Mouse (Mus musculus) thymus, adult 2 months (tissue): Measurements from ENCODE around the gene Olfr605.

ENCODE experiments used
- CTCF ChIP-seq: fragments of 200-500 bp; IDR thresholded peaks from 2 replicates; pipeline ENCODE4 v1.5.1; 2012; ENCODE audit warnings: mild to moderate bottlenecking, control low read depth, low read length, moderate library complexity, borderline replicate concordance; ENCODE audit not compliant: control insufficient read depth, poor library complexity, insufficient read depth; ENCODE audit errors: extremely low read depth
- POLR2A ChIP-seq: fragments of 200-500 bp; IDR thresholded peaks from 2 replicates; pipeline ENCODE4 v1.6.1; 2012; ENCODE audit warnings: mild to moderate bottlenecking, low read length, control low read depth, moderate library complexity; ENCODE audit not compliant: control insufficient read depth, poor library complexity, insufficient read depth; ENCODE audit errors: extremely low read depth

GRCm38 (mm10) chr7:103397758-103398157, 47.5 kb downstream of the Olfr605 start:
- TF ChIP-seq CTCF (no peak), POLR2A (no peak)
